Mouse (Mus musculus): ENCODE measurements around the gene Desi1.
A peak's percentile ranks its signal among the peaks of the same experiment; 100 is the strongest.
"Not testable (repeated sequence)": the region's sequence is repeated elsewhere in the genome, so short reads cannot be mapped to it uniquely, and the experiment has no call there.

Gene Desi1

DNA sequence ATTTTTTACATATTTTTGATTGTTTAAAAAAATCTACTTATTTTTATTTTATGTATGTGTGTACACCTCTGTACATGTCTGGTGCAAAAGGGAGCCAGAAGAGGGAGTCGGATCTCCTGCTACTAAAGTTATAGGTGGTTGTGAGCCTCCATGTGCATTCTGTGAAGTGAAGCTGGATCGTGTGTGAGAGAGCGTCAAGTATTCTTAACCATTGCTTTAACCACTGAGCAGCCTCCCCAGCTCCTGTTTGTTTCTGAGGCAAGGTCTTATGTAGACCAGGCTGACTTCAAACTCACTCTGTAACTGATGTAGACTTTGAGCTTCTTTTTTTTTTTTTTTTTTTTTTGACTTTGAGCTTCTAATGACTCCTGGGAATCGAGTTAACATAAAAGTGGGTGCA lies 16.2 kb downstream of the Desi1 start:
- no peak for DNase-seq (ENCODE audit: low spot score)

DNA sequence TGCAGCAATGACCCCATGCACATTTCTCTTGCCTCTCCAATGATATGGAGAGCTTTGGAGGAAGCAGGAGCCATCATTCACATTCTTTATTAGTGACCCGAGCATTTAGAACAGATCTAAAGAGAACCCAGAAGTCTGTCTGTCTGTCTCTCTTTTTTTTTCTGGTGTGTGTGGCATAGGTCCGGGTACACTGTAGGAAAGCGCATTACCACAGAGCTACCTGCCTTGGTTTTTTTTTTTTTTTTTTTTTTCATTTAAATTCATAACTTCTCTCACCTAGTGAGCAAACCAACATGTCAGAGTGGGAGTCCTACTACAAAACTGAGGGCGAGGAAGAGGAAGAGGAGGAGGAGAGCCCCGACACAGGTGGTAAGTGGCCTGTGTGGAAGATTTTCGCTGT lies 16.8 kb downstream of the Desi1 start:
- no peak for DNase-seq (ENCODE audit: low spot score)

DNA sequence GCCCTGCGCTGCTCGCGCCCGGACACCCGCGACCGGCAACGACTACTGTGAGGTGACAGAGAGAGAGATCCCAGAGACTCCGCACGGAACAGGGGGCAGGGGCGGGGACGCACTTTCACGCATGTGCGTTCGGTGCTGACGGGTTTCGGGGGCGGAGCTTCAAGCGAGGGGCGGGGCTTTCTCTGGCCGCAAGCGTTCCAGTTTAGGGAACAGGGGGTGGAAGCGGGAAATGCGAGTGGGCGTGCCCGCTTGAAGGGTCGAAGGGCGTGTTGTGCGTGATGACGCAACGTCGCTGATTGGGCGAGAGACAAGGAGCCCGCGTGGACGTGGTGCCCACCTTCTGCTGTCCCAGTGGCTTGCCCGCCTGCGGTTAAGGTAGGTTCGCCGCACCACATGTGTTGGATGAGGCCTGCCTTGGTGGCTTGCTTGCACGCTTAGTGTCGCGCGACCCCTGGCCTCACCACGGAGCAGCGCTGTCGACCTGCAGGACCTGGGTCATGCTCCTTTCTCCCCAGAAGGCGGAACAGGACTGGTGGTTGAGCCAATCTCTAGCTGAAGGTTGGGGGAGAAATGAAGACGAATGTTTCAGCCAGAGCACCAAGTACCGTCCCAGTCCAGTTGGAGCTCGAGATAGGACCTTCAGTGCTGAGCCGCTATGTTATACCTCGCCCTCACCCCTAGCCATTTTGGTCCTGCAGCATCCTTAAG lies 17.4 kb downstream of the Desi1 start:
- DNase-seq (ENCODE audit: low spot score), result peak; percentile 100

DNA sequence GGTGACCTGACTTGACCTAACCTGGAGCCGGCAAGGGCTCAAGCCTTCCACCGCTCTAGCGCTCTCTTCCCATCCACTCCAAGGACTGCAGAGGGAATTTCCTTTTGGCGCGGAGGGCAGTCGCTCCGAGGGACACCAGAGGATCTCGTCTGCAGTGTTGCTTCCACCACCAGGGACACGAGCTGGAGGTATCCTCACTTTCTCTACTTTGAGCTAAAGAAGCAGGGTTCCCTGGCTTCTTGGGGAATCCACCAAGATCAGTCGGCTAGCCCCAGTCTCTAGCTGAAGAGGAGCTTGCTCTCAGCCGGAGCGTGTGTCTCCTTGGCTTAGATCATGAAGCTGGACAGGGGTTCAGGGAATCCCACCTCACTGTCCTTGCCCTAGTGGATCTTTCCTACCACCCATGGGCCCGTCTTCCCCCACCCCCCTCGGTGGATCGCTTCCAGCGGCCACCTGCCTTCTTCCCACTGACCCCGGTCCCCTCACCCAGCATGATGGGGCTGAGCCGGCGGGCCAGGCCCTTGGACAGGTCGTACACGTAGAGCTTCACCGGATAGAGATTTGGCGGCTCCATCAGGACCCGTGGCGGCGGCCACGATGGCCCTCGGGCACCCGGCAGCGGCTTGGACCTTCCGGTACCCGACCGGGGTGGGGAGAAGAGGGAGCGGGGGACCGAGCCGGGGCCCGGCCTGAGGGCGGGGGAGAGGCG lies 18.1 kb downstream of the Desi1 start:
- peak; percentile 24 for DNase-seq (ENCODE audit: low spot score)

DNA sequence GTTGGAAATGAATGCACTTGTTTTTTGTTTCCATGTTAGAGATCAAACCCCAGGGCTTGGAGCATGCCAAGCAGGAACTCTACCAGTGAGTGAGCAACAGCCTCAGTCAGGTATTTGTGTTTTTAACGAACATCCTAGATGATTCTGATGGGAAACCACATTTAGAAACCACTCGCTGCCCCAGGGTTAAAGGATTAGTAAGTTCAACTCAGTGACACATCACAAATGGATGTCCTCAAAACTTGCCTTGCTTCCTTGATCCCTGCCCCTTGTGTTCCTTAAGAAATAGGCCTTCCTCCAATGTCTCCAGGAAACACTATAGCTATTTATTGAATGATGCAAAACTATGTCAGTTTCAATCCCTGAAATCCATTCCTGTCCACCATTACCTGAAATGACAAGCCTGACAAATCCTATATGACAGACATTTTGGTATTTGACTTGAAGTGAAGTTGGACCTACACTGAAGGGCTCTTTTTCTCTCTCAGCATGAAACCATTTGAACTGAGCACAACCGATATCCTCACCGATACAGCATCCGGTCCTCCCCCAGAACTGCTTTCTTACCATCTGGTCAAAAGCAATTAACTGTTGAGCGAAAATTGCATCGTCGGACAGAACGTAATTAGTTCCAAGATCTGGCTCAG lies 18.8 kb downstream of the Desi1 start:
- DNase-seq (ENCODE audit: low spot score), result no peak

DNA sequence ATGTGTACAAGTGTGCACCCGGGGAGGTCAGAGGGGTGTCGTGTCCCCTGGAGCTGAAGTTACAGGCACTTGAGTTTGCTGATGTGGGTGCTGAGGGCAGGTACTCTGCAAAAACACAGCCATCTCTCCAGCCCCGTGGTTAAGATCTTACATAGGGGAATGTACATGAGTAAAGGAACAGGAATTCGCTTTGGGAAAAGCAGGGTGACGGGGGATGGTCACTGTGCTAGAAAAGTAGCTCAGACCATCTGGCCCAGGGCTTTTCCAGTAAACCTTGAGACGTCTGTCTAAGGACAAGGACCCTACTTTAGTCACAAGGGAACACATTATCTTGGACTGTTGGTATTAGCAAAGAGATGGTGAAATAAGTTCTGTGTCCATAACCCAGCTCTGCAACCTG lies 21.7 kb downstream of the Desi1 start:
- DNase-seq (ENCODE audit: low spot score), result no peak

DNA sequence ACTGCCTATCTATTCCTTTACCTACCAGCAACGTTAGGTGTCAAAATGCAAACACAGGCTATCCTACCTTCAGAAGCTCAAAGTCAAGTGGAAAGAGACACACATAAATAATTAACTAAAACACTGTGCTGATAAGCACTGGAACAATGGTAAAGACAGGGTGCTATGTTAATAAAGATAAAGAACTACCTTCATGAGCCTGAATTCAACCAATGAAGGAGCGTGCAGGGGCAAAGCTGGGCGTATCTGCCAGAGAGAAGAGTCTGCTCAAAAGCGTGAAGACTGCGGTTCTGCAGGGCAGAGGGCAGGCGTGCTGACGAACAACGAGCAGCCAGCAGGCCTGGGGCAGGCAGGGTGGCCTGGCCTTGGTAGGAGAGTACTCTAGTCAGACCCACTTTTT lies 29.4 kb downstream of the Desi1 start:
- no peak for DNase-seq (ENCODE audit: low spot score)

DNA sequence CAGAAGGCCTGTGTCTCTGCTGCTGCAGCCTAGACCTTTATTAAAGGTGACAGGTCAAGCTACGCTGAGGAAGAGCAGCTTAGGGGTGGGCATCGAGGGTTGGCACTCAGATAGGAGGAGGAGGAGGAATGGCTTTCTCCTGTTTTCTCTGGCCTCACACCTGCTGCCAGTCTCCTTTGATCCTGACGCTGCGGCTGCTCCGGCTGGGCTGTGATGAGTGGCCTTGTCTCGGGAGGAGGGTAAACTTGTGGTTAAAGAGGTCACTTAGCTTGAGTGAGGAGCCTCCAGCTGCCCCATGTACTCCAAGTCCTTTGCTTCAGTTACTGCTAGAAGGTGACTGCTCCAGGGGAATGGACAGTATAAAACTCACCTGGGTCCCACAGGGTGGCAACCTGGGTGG lies 39.7 kb downstream of the Desi1 start:
- no peak for DNase-seq (ENCODE audit: low spot score)

DNA sequence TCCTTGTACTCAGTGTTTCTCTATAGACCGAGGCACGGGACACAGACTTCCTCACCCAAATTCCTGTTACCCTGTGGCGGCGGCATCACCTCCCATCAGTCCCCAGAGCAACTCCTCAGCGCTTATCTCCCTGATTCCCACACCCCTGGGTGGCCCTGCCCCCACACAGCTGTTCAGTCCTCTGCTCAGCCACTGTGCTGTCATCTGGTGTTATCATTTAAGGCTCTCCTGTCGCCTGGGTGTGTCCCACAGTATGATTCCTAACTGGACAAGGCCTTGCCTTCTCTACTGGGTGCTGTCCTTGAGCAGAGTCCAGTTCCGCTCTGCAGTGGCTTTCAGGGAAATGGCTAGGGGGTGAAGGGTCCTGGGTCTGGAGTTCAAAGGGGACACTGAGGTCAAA lies 43.1 kb downstream of the Desi1 start:
- DNase-seq (ENCODE audit: low spot score), result no peak

DNA sequence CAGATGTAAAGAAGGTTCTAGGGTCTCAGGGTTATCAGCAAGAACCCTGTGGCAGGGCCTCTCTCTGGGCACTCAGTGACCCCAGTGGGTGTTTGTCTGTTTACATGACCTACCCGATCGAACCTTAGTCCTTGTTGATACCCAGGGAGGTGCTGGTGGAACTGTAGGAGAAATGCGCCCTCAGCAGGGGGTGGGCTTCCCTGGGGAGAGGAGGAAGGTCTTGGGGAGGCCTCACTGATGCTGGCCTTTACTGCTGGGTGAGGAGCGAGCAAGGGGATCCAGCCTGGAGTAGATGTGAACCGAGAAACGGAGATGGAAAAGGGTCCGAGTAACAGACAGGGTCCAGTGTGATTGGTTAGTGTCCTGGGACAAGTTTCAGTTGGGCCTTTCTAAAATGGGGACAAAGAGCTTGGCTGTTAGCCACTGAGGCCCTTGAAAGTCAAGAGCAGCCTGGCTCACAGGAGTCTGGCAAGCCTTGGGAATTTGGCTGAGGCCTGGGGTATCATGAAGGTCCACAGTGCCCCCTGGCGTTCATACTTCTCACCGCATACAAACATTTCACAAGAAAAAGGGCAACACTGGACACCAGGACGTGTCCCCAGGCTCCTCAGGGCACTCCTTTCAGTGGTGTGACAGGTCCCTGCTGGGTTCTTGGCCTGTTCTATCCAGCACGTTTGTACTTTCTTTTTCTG lies 44.1 kb downstream of the Desi1 start:
- peak; percentile 73 for DNase-seq (ENCODE audit: low spot score)

DNA sequence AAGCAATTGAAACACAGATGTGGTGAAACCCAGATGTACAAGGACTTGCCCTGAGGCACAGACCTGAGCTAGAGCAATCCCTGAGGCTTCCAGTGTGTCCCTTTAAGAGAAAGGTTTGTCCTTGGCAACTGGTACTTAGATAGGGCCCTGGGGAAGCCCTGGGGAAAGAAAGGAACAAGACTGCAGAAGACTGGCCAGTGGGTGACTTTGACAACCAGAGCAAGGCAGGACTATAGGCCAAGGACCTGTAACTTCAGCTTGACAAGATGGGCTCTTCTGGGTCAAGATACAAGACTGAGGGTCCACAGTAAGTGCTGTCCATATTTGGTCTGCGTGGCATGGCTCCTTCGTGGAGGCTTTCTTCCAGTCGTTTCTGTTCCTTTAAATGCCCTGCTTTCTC lies 46.0 kb downstream of the Desi1 start, which contains the start of gene Xrcc6:
TSS of gene Xrcc6 (plus strand) at position 190 of the 400 bp plus-strand sequence.
- DNase-seq (ENCODE audit: low spot score), result no peak

DNA sequence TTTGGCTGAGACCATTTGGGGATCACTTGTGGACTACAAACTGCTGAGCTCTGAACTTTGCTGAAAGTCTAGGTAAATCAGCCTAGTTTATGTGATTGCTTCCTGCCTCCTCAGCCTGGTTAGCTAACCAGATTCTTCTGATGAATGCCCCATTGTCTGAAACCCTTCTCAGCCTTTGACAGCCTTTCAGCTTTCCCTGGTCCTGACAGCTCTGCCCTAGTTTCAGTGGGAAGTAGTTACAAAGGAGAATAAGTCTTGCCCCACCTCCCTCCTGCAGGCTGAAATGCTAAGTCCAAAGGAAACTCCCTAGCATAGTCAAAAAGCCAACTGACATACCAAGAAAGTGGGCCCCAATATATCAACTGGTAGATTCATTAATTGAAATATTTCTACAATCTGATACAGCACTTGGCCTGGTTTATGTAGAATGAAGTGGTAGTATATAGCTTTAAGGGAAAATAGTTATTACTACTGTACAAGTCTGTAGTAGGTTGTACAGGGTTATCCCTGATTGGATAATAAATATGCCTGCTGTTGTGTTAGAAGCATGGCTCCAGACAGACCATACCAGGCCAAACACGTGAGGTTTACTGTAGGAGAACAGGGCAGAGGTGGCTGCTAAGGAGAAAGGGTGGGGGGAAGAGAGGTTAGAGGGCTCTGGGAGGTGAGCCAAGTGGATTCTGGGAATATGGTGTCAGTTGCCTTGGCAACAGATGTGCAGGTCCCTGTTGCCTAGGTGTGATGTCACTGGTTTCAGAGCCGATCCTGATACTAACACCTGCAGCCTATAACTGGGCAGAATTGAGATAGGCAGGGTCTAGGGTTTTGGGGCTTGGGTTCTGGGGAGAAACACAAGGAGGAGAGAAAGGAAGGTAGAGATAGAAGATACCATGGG lies 48.1 kb downstream of the Desi1 start:
- no peak for DNase-seq (ENCODE audit: low spot score)

DNA sequence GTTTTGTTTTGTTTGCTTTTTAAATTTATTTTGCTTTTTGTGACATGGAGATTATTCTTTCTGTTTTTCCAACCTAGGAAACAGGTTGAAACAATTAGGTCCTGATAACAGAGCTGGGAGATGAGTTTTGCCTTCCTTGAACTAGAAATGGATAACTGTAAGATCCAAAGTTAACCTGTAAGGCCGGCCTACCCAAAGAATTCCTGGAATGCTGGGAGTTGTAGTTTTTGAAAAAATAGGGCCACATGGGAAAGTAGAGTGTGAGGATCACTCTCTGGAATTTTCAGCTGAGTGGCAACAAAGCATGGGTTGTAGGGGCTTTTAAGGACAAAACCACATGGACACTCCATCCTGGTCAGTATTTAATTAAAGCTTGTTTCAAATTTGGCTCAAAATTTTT lies 51.5 kb downstream of the Desi1 start:
- no peak for DNase-seq (ENCODE audit: low spot score)

DNA sequence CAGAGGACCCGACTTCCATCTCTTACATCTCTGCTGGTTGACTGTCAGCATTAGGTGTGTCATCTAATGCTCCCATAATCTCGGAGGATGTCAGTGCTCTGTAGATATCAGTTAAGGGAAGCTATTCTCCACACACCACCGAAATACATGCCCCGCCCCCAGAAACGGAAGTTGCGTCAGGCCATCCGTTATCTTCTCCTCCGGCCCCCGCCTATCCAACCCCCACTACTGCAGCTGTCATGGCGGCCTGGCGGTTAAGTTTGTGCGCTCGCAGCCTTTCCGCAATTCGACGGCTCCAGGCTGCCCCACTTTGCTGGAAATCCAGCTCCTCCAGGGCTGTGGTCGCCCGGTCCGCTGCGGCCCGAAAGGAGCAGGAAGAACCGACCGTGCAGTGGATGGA lies 53.3 kb downstream of the Desi1 start, which contains the start of gene 1700029P11Rik:
TSS of gene 1700029P11Rik (plus strand) at position 220 of the 400 bp plus-strand sequence.
- DNase-seq (ENCODE audit: low spot score), result no peak

DNA sequence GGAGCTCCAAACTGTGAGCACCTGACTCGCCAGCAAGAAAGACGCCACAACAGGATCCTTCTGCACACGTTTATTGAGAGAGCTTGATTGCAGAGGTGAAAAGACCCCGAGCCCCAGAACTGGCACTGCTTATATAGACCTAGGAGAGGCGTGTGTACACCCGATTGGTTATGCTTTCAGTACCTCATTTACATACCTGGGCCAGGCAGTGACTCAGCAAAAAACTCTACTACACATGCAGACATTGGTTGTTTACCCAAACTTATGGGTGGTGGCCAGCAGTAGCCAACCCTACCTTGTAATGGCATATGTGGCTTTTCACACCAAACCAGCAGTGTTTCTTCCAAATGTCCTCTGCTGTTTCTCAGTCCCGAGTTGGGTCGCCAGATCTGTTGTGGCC lies 58.5 kb downstream of the Desi1 start:
- DNase-seq (ENCODE audit: low spot score), result not testable (repeated sequence)

DNA sequence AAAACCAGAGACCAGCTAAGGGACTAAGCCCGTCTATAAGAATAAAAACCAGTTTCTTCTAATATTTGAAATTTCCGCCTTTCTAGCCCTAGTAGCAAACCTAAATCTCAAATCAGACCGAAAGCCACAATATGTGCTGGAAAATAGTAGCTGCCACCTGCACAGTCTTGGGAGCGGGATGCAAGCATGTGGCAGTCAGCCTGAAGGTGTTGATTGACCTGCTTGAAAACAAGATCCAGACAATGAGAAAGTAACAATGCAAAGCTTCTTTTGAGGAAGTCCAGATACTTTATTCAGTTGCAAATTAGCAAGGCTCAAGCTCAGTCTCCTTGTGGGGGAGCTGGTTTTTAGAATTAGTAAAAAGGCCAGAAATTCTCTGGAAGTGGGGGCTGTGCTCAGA lies 63.2 kb downstream of the Desi1 start:
- not testable (repeated sequence) for DNase-seq (ENCODE audit: low spot score)

DNA sequence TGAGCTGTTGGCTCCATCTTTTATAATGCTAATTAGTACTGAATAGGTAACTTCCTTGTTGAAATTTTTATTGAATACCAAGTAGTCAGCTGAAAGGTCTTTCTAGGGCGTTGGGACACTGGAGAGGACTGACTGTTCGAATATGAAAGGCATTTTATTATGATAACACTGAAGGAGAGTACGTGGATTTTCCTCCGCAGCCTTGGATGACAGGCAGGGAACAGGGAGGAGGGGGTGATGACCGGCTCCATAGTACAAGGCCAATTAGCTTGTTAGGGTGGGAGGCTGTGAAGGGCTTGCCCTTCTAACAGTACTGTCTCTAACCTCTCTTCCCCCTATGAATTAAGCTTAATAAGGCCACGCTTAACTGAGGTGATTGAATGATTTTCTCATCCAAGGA lies 64.0 kb downstream of the Desi1 start:
- not testable (repeated sequence) for DNase-seq (ENCODE audit: low spot score)

DNA sequence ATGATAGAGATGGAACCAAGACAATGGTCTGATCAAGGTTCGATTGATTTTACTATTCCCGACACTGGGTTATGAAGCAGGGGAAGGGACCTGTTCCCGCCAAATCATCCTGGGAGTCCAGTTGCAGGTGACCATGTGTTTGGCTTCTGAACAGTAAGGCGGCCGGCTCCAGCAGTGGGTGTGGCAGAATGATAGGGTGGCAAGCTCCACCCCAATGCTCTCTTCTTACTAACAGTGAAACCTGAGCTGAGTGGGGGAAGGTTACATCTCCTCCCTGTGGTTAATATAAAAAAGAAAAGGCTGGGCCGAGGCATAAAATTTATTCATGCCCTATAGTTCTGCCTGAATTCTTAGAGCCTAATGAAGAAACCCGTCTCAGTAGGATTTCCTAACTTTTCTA lies 64.5 kb downstream of the Desi1 start:
- DNase-seq (ENCODE audit: low spot score), result no peak

DNA sequence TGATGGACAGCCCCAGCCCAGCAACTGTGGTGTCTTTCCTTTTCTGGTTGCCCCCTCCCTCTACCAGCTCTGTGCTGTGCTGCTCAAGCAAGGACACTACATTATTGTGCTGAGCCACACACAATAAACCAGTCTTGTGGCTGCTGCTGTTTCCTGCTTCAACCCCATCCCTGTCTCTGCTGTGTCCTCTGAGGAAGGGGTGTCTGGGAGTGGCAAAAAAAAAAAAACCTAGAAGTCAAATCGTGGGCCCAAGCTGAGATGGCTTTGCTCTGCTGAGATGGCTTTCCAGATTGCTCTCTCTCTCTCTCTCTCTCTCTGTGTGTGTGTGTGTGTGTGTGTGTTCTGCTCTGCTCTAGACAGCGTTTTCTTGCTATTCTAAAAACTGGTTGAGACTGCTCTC lies 65.2 kb downstream of the Desi1 start:
- no peak for DNase-seq (ENCODE audit: low spot score)

DNA sequence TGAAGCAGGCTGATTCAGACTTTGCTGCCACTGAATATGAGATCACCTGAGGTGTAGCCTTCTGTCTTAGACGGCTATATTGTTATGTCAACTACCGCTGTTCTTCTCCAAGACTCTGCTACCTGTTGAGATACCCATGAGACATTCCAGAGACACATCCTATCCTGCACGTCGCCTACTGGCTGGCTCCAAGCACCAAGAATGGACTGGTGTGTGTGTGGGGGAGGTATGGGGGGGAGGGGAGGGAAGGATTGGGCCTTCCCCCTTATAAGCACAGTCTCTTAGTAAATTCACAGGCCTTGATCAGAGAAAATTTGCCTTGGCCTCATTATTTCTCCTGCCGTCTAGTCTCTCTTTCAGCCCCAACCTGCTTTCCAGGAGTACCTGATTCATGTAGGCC lies 65.8 kb downstream of the Desi1 start:
- no peak for DNase-seq (ENCODE audit: low spot score)

DNA sequence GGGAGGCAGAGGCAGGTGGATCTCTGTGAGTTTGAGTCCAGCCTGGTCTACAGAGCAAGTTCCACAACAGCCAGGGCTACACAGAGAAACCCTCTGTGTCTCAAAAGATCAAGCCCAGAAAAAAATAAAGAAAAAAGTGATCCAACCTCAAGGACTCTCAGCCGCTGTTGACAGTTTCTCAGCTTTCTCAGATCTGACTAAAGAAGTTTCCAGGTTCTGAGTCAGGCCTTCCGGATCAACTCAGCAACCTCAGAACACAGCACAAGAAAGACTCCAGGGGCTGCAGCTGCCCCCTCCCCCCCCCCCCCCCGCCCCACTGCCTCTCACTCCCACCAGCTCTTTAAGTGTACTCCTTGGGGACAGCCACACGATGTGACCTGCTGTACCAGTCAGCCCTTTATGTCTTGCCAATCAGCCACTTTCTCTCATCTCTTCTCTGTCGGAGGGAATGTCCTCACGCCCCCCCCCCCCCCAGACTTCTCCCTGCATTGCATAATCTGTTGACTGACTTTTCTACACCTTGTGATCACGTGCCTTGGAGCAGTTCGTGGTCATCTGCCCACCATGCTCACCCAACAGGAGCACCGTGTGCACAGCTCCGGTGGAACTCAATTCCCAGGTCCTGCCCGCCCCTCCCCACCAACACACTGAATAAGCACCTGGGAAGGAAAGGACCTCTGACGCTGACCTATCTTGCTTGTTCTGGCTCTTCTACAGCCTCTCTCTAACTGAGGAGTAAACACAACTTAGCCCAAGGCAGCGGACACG lies 67.4 kb downstream of the Desi1 start:
- DNase-seq (ENCODE audit: low spot score), result no peak

Measured in urinary bladder, postnatal 25 days (tissue).